Mouse (Mus musculus): ENCODE results near the gene Plekhn1.

GRCm38 (mm10) chr4:156185950-156186850, 48.5 kb downstream of the Plekhn1 start:
- TF ChIP-seq FOSL1 (IDR thresholded peaks at IDR 0.05; ENCODE audit: insufficient read depth, low read length, poor library complexity, severe bottlenecking) (no peak), CTCF (IDR thresholded peaks at IDR 0.05; ENCODE audit: control insufficient read depth, insufficient read depth, insufficient read length) (no peak)

All from C2C12 (cell line).